Mouse (Mus musculus): ENCODE measurements at regions not wholly inside any gene's neighbourhood (a gene's known extent, or its start where the extent isn't known, plus 50 kb on each side); places are given as distances from the start of the nearest gene placed in this dataset.
A peak's percentile ranks its signal among the peaks of the same experiment; 100 is the strongest.

DNA sequence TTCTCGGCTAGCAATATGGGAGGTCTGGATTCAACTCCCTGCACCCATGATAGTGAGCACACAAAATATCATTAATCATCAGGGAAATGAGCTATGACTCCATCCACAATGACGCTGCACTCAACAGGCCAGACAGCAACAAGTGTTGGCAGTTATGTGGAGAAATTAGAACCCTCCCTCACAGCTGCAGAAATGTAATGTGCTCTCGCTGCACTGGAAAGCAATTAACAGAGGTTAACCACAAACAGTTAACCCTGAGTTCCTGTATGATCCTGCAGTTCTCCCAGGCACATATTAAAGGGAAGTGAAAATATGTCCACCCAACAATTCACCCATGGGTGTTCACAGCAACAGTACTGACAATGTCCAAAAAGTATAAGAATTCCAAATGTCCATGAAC, 54.0 kb upstream of the Jade2 start:
- DNase-seq (ENCODE audit: low spot score) (no peak), ATAC-seq (ENCODE audit: low FRiP score) (no peak)
- Histone ChIP-seq H3K9me3 (ENCODE audit: control insufficient read depth, low read length) (no peaks in the 10 kb centered on the region), H3K9ac (no peak overlapping the region), H3K4me1 (replicated peaks; ENCODE audit: control insufficient read depth, insufficient read depth, low read length) (peaks cover 8% of the 10 kb centered on the region), H3K36me3 (replicated peaks; ENCODE audit: control insufficient read depth, insufficient read depth) (no peaks in the 10 kb centered on the region), H3K4me3 (replicated peaks; ENCODE audit: low read length) (no peak overlapping the region), H3K27me3 (ENCODE audit: control insufficient read depth, insufficient read depth, low read length) (no peaks in the 10 kb centered on the region), H3K27ac (no peak overlapping the region), H3K4me2 (replicated peaks) (no peak overlapping the region)
- 80% methylated on average over 3 of the region's 3 CpGs for WGBS

DNA sequence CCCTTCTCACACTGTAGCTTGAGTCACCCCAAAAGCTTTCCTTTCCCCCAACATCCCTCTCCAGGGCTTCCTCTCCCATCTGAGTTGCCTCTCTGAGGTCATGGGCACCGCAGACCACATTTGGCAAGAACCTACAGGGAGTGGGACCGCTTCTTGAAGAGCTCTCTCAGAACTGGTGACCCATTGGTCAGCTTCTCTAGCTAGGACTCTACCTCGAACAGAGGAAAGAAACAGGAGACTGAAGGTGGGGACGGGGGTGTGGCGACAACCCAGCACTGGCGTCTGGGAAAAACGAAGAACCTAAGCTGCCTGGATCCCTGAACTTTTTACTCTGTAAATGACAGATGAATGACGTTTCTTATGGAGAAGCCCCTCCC, 51.8 kb upstream of the Cdkn2aipnl start:
- Histone ChIP-seq H3K27me3 (ENCODE audit: control insufficient read depth, insufficient read depth, low read length) (no peaks in the 10 kb centered on the region), H3K4me3 (replicated peaks; ENCODE audit: low read length) (no peak overlapping the region), H3K9me3 (ENCODE audit: control insufficient read depth, low read length) (no peaks in the 10 kb centered on the region), H3K4me1 (replicated peaks; ENCODE audit: control insufficient read depth, insufficient read depth, low read length) (peaks cover 11% of the 10 kb centered on the region), H3K4me2 (replicated peaks) (peak overlapping the region; percentile 48), H3K9ac (peak overlapping the region; percentile 25; the same call in 1 of the 2 replicates), H3K36me3 (replicated peaks; ENCODE audit: control insufficient read depth, insufficient read depth) (no peaks in the 10 kb centered on the region), H3K27ac (no peak overlapping the region; the same call in 1 of the 2 replicates)
- no peak for DNase-seq (ENCODE audit: low spot score)
- no peak for ATAC-seq (ENCODE audit: low FRiP score)
- WGBS = 18% methylated on average over 8 of the region's 8 CpGs

DNA sequence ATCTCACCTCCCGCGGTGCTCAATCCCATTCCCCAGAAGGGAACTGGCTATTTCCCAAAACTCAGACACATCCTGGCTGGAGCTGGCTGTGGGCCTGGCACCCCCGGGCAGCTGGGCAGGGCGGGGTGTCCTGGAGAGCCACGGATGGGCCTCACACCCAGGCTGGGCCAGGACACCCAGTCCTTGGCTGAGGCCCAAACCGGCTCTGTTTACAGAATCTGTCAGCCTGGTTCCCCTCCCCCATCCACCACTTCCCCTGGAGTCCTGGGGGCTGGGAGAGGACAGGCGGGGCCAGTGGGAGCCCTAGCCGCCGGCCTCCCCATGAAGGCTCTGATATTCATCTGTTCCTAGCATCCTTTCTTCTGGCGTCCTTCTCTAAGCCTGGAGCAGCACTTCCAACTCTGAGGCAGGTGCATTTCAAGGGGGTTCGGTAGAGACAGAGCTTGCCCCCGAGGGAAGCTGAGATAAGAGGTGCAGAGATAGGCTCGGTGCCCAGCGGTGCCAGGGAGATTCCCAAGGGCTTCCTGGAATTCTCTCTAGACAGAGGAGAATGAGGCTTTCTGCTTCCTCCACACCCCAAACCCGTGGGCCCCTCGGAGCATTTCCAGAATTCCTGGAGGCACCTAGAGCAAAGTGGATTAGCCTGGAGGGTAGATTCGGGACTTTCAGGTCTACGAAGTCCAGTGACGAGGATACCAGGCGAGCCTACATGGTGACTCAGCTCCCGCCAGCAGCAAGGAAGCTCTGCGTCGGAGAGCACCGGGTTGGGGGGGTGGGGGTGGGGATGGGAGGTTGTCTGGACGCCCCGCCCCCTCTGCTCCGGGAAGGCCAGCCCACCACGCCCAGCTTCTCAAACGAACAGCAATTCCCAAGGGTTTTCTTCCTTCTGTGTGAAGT, 51.2 kb upstream of the Cdkn2aipnl start:
- H3K4me2 ChIP-seq (replicated peaks) = peak overlapping the region; percentile 48
- 2% methylated on average over 29 of the region's 29 CpGs for WGBS
- peak overlapping the region; percentile 25; the same call in 1 of the 2 replicates for H3K9ac ChIP-seq
- no peaks in the 10 kb centered on the region for H3K9me3 ChIP-seq (ENCODE audit: control insufficient read depth, low read length)
- no peak overlapping the region; the same call in 1 of the 2 replicates for H3K27ac ChIP-seq
- ATAC-seq (ENCODE audit: low FRiP score) (peak; percentile 84; the same call in 1 of the 2 replicates), DNase-seq (ENCODE audit: low spot score) (peak; percentile 33)
- H3K36me3 ChIP-seq (replicated peaks; ENCODE audit: control insufficient read depth, insufficient read depth) = no peaks in the 10 kb centered on the region
- H3K27me3 ChIP-seq (ENCODE audit: control insufficient read depth, insufficient read depth, low read length) = no peaks in the 10 kb centered on the region
- H3K4me3 ChIP-seq (replicated peaks; ENCODE audit: low read length) = peak overlapping the region; percentile 13
- peaks cover 11% of the 10 kb centered on the region for H3K4me1 ChIP-seq (replicated peaks; ENCODE audit: control insufficient read depth, insufficient read depth, low read length)

Data from hindbrain, embryonic 14.5 days (tissue).